Mouse (Mus musculus): ENCODE results near the gene Emc7.

Gene Emc7

GRCm38 (mm10) chr2:112520526-112521482 lies 66.0 kb downstream of the Emc7 start:
- DNase-seq (ENCODE audit: low spot score), result no peak

All from yolk sac, embryonic 10.5 days (tissue).